Mouse (Mus musculus): ENCODE results near the gene Fbxl13. TPM values are rescaled to one million over a fixed set of nuclear protein-coding genes. Genes with fewer than 3 reads are reported as not detected.

Fbxl13 gene
- polyA plus RNA-seq, 1 experiment from 2014 or later: 0.35 TPM

DNA sequence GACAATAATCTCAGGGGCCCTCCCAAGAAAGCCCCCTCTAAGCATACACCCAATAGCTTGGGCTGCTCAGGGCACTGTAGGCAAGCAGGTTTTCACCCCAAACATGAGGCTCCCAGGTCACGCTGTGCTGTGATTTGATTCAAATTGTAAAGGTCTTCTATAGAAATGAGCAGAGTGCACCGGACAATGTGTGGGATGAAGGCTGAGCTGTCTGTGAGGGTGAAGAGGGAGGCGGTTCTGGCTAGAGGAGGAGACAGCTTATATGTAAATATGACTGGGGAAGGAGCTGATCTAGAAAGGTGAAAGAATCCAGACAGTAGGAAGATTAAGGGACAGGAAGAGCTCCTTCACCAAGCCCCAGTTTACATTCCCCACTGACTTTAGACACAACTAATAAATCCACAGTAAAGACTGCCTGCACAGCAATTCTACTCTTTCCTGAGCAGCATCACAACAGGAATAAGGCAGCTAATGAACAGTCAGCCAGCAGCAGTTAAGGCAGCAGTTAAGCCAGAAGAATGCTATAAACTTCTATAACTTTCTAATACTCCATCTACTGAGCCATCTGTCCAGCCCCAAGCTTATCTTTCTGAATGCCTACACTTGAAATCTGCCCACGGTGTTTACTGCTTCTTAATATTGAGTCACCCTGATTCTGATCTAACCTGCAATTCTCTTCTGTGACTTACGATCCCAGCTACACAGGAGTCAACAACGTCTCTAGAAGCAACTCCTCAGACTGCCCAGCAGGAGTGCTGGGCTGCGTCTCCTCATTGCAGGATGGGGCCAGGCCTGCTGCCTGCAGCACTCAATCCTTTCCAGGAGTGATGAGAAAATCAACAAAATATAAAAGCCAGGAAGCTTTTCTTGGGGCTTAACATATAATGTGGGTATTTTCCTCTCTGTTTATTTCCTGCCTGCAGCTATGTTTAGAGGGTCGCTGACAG lies 22.0 kb upstream of the Fbxl13 start:
- H3K9ac ChIP-seq (ENCODE audit: low read length): no peak overlapping the region
- H3K27ac ChIP-seq (ENCODE audit: low read depth): peak overlapping the region; percentile 18; the same call in 1 of the 2 replicates
- H3K4me3 ChIP-seq (ENCODE audit: low read depth, low read length): no peak overlapping the region
- peaks cover 8% of the 10 kb centered on the region; the same call in 1 of the 2 replicates for H3K36me3 ChIP-seq (ENCODE audit: control insufficient read depth, insufficient read depth, low read length)
- DNase-seq (ENCODE audit: low spot score) (peak; percentile 58), ATAC-seq (replicated peaks; ENCODE audit: low FRiP score, low TSS enrichment, low read depth) (peak; percentile 50; the same call in 1 of the 2 replicates)
- peaks cover 8% of the 10 kb centered on the region for H3K4me1 ChIP-seq (replicated peaks; ENCODE audit: control insufficient read depth, insufficient read depth, low read length)
- no peaks in the 10 kb centered on the region for H3K9me3 ChIP-seq (ENCODE audit: control insufficient read depth, low read length)
- H3K4me2 ChIP-seq (ENCODE audit: low read length): no peak overlapping the region
- H3K27me3 ChIP-seq (replicated peaks; ENCODE audit: control insufficient read depth, insufficient read depth, low read length): no peaks in the 10 kb centered on the region
- WGBS: 27% methylated on average over 8 of the region's 8 CpGs

- ATAC-seq (replicated peaks; ENCODE audit: low FRiP score, low TSS enrichment, low read depth): no peak
- peaks cover 18% of the 10 kb centered on the region for H3K4me1 ChIP-seq (replicated peaks; ENCODE audit: control insufficient read depth, insufficient read depth, low read length)
- no peak overlapping the region for H3K27ac ChIP-seq (ENCODE audit: low read depth)
- H3K4me3 ChIP-seq (ENCODE audit: low read depth, low read length): no peak overlapping the region
- peaks cover 29% of the 10 kb centered on the region for H3K36me3 ChIP-seq (ENCODE audit: control insufficient read depth, insufficient read depth, low read length)
- H3K9me3 ChIP-seq (ENCODE audit: control insufficient read depth, low read length): no peaks in the 10 kb centered on the region
- H3K4me2 ChIP-seq (ENCODE audit: low read length): no peak overlapping the region
- DNase-seq (ENCODE audit: low spot score): no peak
- 93% methylated on average over 11 of the region's 11 CpGs for WGBS
- H3K9ac ChIP-seq (ENCODE audit: low read length): no peak overlapping the region
- H3K27me3 ChIP-seq (replicated peaks; ENCODE audit: control insufficient read depth, insufficient read depth, low read length): no peaks in the 10 kb centered on the region
Observed at GRCm38 (mm10) chr5:21663081-21663480, 17.6 kb upstream of the Fbxl13 start.

DNA sequence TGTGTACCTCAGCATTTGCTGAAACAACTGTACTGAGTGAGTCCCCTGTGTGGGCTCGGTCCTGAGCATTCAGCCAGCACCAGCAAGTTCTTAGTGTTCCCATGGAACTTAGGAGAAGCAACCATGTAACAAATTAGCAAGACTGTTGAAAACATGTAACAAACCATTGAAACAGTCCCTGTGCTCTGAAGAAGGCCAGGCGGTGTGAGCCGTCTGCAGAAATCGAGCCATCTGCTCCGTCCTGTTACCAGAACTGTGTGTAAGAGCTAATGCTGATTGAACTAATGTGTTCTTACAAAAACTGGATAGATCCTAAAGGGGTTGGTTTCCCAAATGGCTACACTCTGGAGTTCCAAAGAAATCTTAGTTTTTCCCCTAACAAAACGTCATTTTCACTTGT lies 15.4 kb upstream of the Fbxl13 start:
- WGBS: 70% methylated on average over 6 of the region's 6 CpGs
- H3K27ac ChIP-seq (ENCODE audit: low read depth): 0 out of 2 replicates have a peak overlapping the region, but pooled peaks have one; percentile 14
- no peak overlapping the region for H3K4me3 ChIP-seq (ENCODE audit: low read depth, low read length)
- no peaks in the 10 kb centered on the region for H3K27me3 ChIP-seq (replicated peaks; ENCODE audit: control insufficient read depth, insufficient read depth, low read length)
- DNase-seq (ENCODE audit: low spot score): no peak
- H3K36me3 ChIP-seq (ENCODE audit: control insufficient read depth, insufficient read depth, low read length): peaks cover 37% of the 10 kb centered on the region
- H3K4me2 ChIP-seq (ENCODE audit: low read length): no peak overlapping the region
- no peak overlapping the region for H3K9ac ChIP-seq (ENCODE audit: low read length)
- H3K9me3 ChIP-seq (ENCODE audit: control insufficient read depth, low read length): no peaks in the 10 kb centered on the region
- no peak for ATAC-seq (replicated peaks; ENCODE audit: low FRiP score, low TSS enrichment, low read depth)
- peaks cover 10% of the 10 kb centered on the region for H3K4me1 ChIP-seq (replicated peaks; ENCODE audit: control insufficient read depth, insufficient read depth, low read length)

DNA sequence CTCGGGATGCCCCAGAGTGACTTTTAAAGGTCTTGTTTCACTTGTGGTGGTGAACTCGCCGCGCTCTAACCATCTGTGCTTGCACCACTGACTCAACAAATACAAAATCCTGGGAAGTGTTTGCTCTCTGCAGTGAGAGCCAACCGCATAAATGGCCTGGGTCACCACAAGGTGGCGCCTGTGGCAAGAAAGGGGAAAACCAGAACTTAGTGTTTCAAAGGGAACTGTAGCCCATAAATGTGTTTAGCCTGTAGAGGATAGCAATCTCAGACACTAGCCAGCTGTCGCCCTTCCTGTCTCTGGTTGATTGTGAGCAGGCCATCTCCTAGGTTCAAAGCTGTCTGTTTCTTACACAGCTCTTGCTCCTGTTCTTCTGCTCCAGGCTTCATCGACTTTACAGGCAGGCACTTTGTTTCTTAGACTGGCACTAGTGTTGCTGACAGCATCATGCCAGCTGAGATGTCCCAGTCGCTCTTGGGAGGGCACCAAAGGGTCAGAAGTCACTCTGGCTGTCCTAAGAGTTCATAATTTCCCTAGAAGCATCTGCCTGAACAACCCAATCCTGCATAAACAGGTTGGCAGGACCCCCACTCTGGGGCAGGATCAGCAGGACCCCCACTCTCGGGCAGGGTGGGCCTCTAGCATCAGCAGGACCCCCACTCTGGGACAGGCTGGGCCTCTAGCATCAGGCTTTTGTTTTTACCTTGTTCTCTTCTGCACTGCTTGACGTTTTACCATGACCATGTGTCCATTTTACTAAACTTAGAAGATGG lies 13.4 kb upstream of the Fbxl13 start:
- Histone ChIP-seq H3K4me2 (ENCODE audit: low read length) (no peak overlapping the region), H3K9ac (ENCODE audit: low read length) (no peak overlapping the region), H3K27ac (ENCODE audit: low read depth) (peak overlapping the region; percentile 54; the same call in 1 of the 2 replicates), H3K9me3 (ENCODE audit: control insufficient read depth, low read length) (no peaks in the 10 kb centered on the region), H3K36me3 (ENCODE audit: control insufficient read depth, insufficient read depth, low read length) (peaks cover 44% of the 10 kb centered on the region), H3K4me1 (replicated peaks; ENCODE audit: control insufficient read depth, insufficient read depth, low read length) (peaks cover 10% of the 10 kb centered on the region), H3K4me3 (ENCODE audit: low read depth, low read length) (no peak overlapping the region), H3K27me3 (replicated peaks; ENCODE audit: control insufficient read depth, insufficient read depth, low read length) (no peaks in the 10 kb centered on the region)
- DNase-seq (ENCODE audit: low spot score) (peak; percentile 88), ATAC-seq (replicated peaks; ENCODE audit: low FRiP score, low TSS enrichment, low read depth) (peak; percentile 81)
- WGBS: 34% methylated on average over 11 of the region's 11 CpGs

GRCm38 (mm10) chr5:21658038-21658437 lies 12.6 kb upstream of the Fbxl13 start:
- H3K4me1 ChIP-seq (replicated peaks; ENCODE audit: control insufficient read depth, insufficient read depth, low read length): peaks cover 10% of the 10 kb centered on the region
- ATAC-seq (replicated peaks; ENCODE audit: low FRiP score, low TSS enrichment, low read depth) (no peak), DNase-seq (ENCODE audit: low spot score) (no peak)
- WGBS: 87% methylated on average over 6 of the region's 6 CpGs
- no peak overlapping the region for H3K4me3 ChIP-seq (ENCODE audit: low read depth, low read length)
- H3K4me2 ChIP-seq (ENCODE audit: low read length): no peak overlapping the region
- H3K27me3 ChIP-seq (replicated peaks; ENCODE audit: control insufficient read depth, insufficient read depth, low read length): no peaks in the 10 kb centered on the region
- no peaks in the 10 kb centered on the region for H3K9me3 ChIP-seq (ENCODE audit: control insufficient read depth, low read length)
- no peak overlapping the region for H3K27ac ChIP-seq (ENCODE audit: low read depth)
- no peak overlapping the region for H3K9ac ChIP-seq (ENCODE audit: low read length)
- H3K36me3 ChIP-seq (ENCODE audit: control insufficient read depth, insufficient read depth, low read length): peaks cover 48% of the 10 kb centered on the region

DNA sequence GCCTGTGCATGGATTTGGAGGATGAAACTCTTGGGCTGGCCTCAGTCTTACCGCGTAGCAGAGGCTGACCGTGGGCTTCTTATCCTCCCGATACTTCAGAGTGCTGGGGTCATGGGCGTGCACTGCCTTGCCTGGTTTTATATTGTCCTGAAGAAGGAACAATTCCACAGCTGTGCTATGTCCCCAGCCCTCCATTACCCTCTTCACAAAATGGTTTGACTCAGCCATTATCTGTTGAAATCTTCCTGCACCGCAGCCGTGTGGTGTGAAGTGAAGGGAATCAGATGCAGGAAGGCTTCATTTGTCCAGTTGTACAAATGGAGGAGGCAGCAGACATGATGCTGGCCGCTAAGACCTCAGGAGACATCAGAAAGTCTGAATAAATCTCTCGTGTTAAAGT lies 11.5 kb upstream of the Fbxl13 start:
- Histone ChIP-seq H3K4me2 (ENCODE audit: low read length) (no peak overlapping the region), H3K4me3 (ENCODE audit: low read depth, low read length) (no peak overlapping the region), H3K27me3 (replicated peaks; ENCODE audit: control insufficient read depth, insufficient read depth, low read length) (no peaks in the 10 kb centered on the region), H3K9ac (ENCODE audit: low read length) (no peak overlapping the region), H3K27ac (ENCODE audit: low read depth) (no peak overlapping the region), H3K36me3 (ENCODE audit: control insufficient read depth, insufficient read depth, low read length) (peaks cover 52% of the 10 kb centered on the region), H3K9me3 (ENCODE audit: control insufficient read depth, low read length) (no peaks in the 10 kb centered on the region), H3K4me1 (replicated peaks; ENCODE audit: control insufficient read depth, insufficient read depth, low read length) (peaks cover 10% of the 10 kb centered on the region)
- 83% methylated on average over 9 of the region's 9 CpGs for WGBS
- DNase-seq (ENCODE audit: low spot score) (no peak), ATAC-seq (replicated peaks; ENCODE audit: low FRiP score, low TSS enrichment, low read depth) (no peak)

DNA sequence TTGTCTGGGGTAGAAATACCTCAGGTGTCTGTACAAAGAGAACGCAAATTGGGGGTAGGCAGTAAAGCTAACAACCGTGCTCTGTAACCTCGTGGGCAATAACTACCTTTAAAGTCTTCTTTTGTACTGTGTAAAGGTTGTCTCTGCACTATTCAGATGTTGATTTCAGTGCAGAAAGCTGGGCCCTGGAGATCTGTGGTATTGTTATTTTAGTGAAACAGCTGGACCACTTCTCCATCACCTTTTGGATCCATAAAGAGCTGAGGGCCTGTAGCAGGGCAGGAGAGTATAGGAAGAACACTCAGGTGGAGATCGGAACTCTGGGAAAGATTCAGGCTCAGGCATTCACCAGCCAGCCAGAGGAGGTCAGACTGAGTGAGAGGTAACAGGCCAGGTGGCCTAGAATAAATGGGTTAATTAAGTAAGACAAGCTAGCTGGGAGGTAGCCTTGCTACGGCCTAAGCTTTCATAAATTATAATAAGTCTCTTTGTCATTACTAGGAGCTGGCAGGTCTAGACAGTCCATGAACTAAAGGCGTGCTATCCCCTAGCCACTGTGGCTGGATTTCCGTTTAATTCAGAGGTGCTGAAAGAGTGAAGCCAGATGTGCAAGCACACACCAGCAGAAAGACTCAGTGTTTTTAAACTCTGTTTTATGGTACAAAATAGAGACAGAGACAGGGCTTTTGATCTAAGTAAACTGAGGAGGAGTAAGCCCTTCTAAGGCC lies 6.6 kb upstream of the Fbxl13 start:
- H3K4me3 ChIP-seq (ENCODE audit: low read depth, low read length): no peak overlapping the region
- H3K9me3 ChIP-seq (ENCODE audit: control insufficient read depth, low read length): no peaks in the 10 kb centered on the region
- 78% methylated on average over 7 of the region's 7 CpGs for WGBS
- H3K9ac ChIP-seq (ENCODE audit: low read length): no peak overlapping the region
- no peak for DNase-seq (ENCODE audit: low spot score)
- H3K4me2 ChIP-seq (ENCODE audit: low read length): no peak overlapping the region
- no peaks in the 10 kb centered on the region for H3K4me1 ChIP-seq (replicated peaks; ENCODE audit: control insufficient read depth, insufficient read depth, low read length)
- peaks cover 68% of the 10 kb centered on the region for H3K36me3 ChIP-seq (ENCODE audit: control insufficient read depth, insufficient read depth, low read length)
- H3K27ac ChIP-seq (ENCODE audit: low read depth): no peak overlapping the region
- no peak for ATAC-seq (replicated peaks; ENCODE audit: low FRiP score, low TSS enrichment, low read depth)
- H3K27me3 ChIP-seq (replicated peaks; ENCODE audit: control insufficient read depth, insufficient read depth, low read length): no peaks in the 10 kb centered on the region

- peaks cover 6% of the 10 kb centered on the region; the same call in 1 of the 2 replicates for H3K4me1 ChIP-seq (replicated peaks; ENCODE audit: control insufficient read depth, insufficient read depth, low read length)
- no peak overlapping the region for H3K4me3 ChIP-seq (ENCODE audit: low read depth, low read length)
- ATAC-seq (replicated peaks; ENCODE audit: low FRiP score, low TSS enrichment, low read depth): no peak
- WGBS: 80% methylated on average over 2 of the region's 2 CpGs
- no peaks in the 10 kb centered on the region for H3K27me3 ChIP-seq (replicated peaks; ENCODE audit: control insufficient read depth, insufficient read depth, low read length)
- DNase-seq (ENCODE audit: low spot score): no peak
- no peaks in the 10 kb centered on the region for H3K9me3 ChIP-seq (ENCODE audit: control insufficient read depth, low read length)
- no peak overlapping the region for H3K9ac ChIP-seq (ENCODE audit: low read length)
- H3K36me3 ChIP-seq (ENCODE audit: control insufficient read depth, insufficient read depth, low read length): peaks cover 63% of the 10 kb centered on the region
- H3K27ac ChIP-seq (ENCODE audit: low read depth): no peak overlapping the region
- H3K4me2 ChIP-seq (ENCODE audit: low read length): no peak overlapping the region
Observed at GRCm38 (mm10) chr5:21650736-21651135, 5.3 kb upstream of the Fbxl13 start.
